Mouse (Mus musculus) hindbrain, embryonic 11.5 days (tissue): ENCODE results near the gene Fkbp15. TPM values are rescaled to one million over a fixed set of nuclear protein-coding genes. Genes with fewer than 3 reads are reported as not detected.

Source experiments
- ATAC-seq: fragments of 200-750 bp; cut with Nextera tagmentation; 2 replicates; pipeline ENCODE4 v1.8.0; 2017; ENCODE audit warnings: mild to moderate bottlenecking, moderate TSS enrichment, moderate library complexity; ENCODE audit not compliant: low FRiP score
- DNase-seq: peaks from one replicate; pipeline ENCODE4 v3.0.0-alpha.2; 2015; ENCODE audit warnings: low spot score
- H3K27ac ChIP-seq: fragments of 300-500 bp; sonication (generic); 2 replicates; pipeline ENCODE4 v1.5.1; 2014; ENCODE audit warnings: mild to moderate bottlenecking, low read depth, low read length
- H3K27me3 ChIP-seq: fragments of 300-500 bp; sonication (generic); 2 replicates; pipeline ENCODE4 v1.6.1; 2014; ENCODE audit warnings: mild to moderate bottlenecking, low read length, moderate library complexity, mixed read lengths; ENCODE audit not compliant: control insufficient read depth, insufficient read depth
- H3K36me3 ChIP-seq: fragments of 300-500 bp; sonication (generic); 2 replicates; pipeline ENCODE4 v1.6.1; 2014; ENCODE audit warnings: mild to moderate bottlenecking, low read length, moderate library complexity, mixed read lengths; ENCODE audit not compliant: control insufficient read depth, insufficient read depth
- H3K4me1 ChIP-seq: fragments of 300-500 bp; sonication (generic); replicated peaks from 2 replicates; pipeline ENCODE4 v1.6.1; 2014; ENCODE audit warnings: low read length, mixed read lengths; ENCODE audit not compliant: control insufficient read depth, insufficient read depth
- H3K4me2 ChIP-seq: fragments of 300-500 bp; sonication (generic); replicated peaks from 2 replicates; pipeline ENCODE4 v1.6.1; 2014; ENCODE audit warnings: mild to moderate bottlenecking, low read depth, low read length
- H3K4me3 ChIP-seq: fragments of 300-500 bp; sonication (generic); 2 replicates; pipeline ENCODE4 v1.5.1; 2014; ENCODE audit warnings: low read depth, low read length
- H3K9ac ChIP-seq: fragments of 300-500 bp; sonication (generic); 2 replicates; pipeline ENCODE4 v1.6.1; 2014; ENCODE audit warnings: low read depth, low read length
- H3K9me3 ChIP-seq: fragments of 300-500 bp; sonication (generic); 2 replicates; pipeline ENCODE4 v1.6.1; 2016; ENCODE audit warnings: low read length; ENCODE audit not compliant: control insufficient read depth
- WGBS: fragments of 180-500 bp; shearing (Covaris S2); extraction: QIAGEN DNeasy Blood & Tissue Kit; methylation state at CpG from one replicate; pipeline ENCODE4 v1.1.7; 2014; 5-methylcytosine and 5-hydroxymethylcytosine counted together
- polyA plus RNA-seq: library from polyadenylated mRNA; unstranded; fragments of >200 nt; fragmentation: Nextera tagmentation; extraction: Ambion mirVana; gene quantifications from 2 replicates; pipeline ENCODE4 v1.2.1, GENCODE M21; 2014

Fkbp15 gene
- polyA plus RNA-seq, 1 experiment from 2014 or later: 21.2 TPM

- no peaks in the 10 kb centered on the region for H3K4me1 ChIP-seq
- WGBS: 88% methylated on average over 2 of the region's 2 CpGs
- H3K9ac ChIP-seq: no peak overlapping the region
- H3K27ac ChIP-seq: no peak overlapping the region
- ATAC-seq (no peak), DNase-seq (no peak)
- no peaks in the 10 kb centered on the region for H3K9me3 ChIP-seq
- no peaks in the 10 kb centered on the region for H3K27me3 ChIP-seq
- no peak overlapping the region for H3K4me2 ChIP-seq
- H3K36me3 ChIP-seq: no peaks in the 10 kb centered on the region
- H3K4me3 ChIP-seq: no peak overlapping the region
Observed at GRCm38 (mm10) chr4:62362437-62362836, 2.1 kb upstream of the Fkbp15 start.

- Histone ChIP-seq H3K9ac (no peak overlapping the region), H3K4me2 (peak overlapping the region; percentile 66; the same call in 1 of the 2 replicates), H3K4me1 (no peaks in the 10 kb centered on the region), H3K4me3 (peak overlapping the region; percentile 68; the same call in 1 of the 2 replicates), H3K36me3 (no peaks in the 10 kb centered on the region), H3K27ac (no peak overlapping the region), H3K9me3 (no peaks in the 10 kb centered on the region), H3K27me3 (no peaks in the 10 kb centered on the region)
- ATAC-seq (no peak), DNase-seq (no peak)
- WGBS: 97% methylated on average over 1 of the region's 1 CpGs
Observed at GRCm38 (mm10) chr4:62361997-62362396, 1.6 kb upstream of the Fkbp15 start.

GRCm38 (mm10) chr4:62361571-62361970 lies 1.2 kb upstream of the Fkbp15 start:
- Histone ChIP-seq H3K9ac (peak overlapping the region; percentile 69; the same call in 1 of the 2 replicates), H3K36me3 (no peaks in the 10 kb centered on the region), H3K4me3 (peak overlapping the region; percentile 68), H3K4me2 (peak overlapping the region; percentile 66), H3K27me3 (no peaks in the 10 kb centered on the region), H3K27ac (no peak overlapping the region), H3K9me3 (no peaks in the 10 kb centered on the region), H3K4me1 (no peaks in the 10 kb centered on the region)
- 53% methylated on average over 6 of the region's 6 CpGs for WGBS
- ATAC-seq (no peak), DNase-seq (no peak)

- Histone ChIP-seq H3K27ac (peak overlapping the region; percentile 27; the same call in 1 of the 2 replicates), H3K9me3 (no peaks in the 10 kb centered on the region), H3K36me3 (no peaks in the 10 kb centered on the region), H3K4me3 (peak overlapping the region; percentile 68), H3K4me2 (peak overlapping the region; percentile 66), H3K4me1 (no peaks in the 10 kb centered on the region), H3K27me3 (no peaks in the 10 kb centered on the region), H3K9ac (peak overlapping the region; percentile 69)
- DNase-seq (no peak), ATAC-seq (peak; percentile 28)
- under 1% methylated on average over 22 of the region's 22 CpGs for WGBS
Observed at GRCm38 (mm10) chr4:62360805-62361455, 582 bp upstream of the Fkbp15 start.

GRCm38 (mm10) chr4:62359256-62359775 lies 1.0 kb downstream of the Fkbp15 start:
- H3K27me3 ChIP-seq: no peaks in the 10 kb centered on the region
- no peaks in the 10 kb centered on the region for H3K4me1 ChIP-seq
- no peaks in the 10 kb centered on the region for H3K9me3 ChIP-seq
- H3K27ac ChIP-seq: no peak overlapping the region
- no peaks in the 10 kb centered on the region for H3K36me3 ChIP-seq
- H3K4me2 ChIP-seq: peak overlapping the region; percentile 76
- peak overlapping the region; percentile 68 for H3K4me3 ChIP-seq
- DNase-seq (no peak), ATAC-seq (no peak)
- peak overlapping the region; percentile 72 for H3K9ac ChIP-seq
- WGBS: 60% methylated on average over 7 of the region's 7 CpGs

GRCm38 (mm10) chr4:62357631-62358148 lies 2.7 kb downstream of the Fkbp15 start:
- ATAC-seq: no peak
- WGBS: 92% methylated on average over 1 of the region's 1 CpGs

GRCm38 (mm10) chr4:62349371-62349770 lies 11.0 kb downstream of the Fkbp15 start:
- ATAC-seq (no peak), DNase-seq (no peak)
- Histone ChIP-seq H3K27ac (no peak overlapping the region), H3K36me3 (no peaks in the 10 kb centered on the region), H3K27me3 (no peaks in the 10 kb centered on the region), H3K9ac (no peak overlapping the region), H3K4me2 (no peak overlapping the region), H3K9me3 (no peaks in the 10 kb centered on the region), H3K4me1 (no peaks in the 10 kb centered on the region), H3K4me3 (no peak overlapping the region)
- WGBS: 93% methylated on average over 2 of the region's 2 CpGs

More at GRCm38 (mm10) chr4:62357631-62358148, 2.7 kb downstream of the Fkbp15 start:
- no peaks in the 10 kb centered on the region for H3K27me3 ChIP-seq
- no peaks in the 10 kb centered on the region for H3K9me3 ChIP-seq
- no peak overlapping the region for H3K27ac ChIP-seq
- H3K4me3 ChIP-seq: no peak overlapping the region
- no peak overlapping the region for H3K9ac ChIP-seq
- H3K4me1 ChIP-seq: no peaks in the 10 kb centered on the region
- no peak for DNase-seq
- H3K36me3 ChIP-seq: no peaks in the 10 kb centered on the region
- no peak overlapping the region for H3K4me2 ChIP-seq

- Histone ChIP-seq H3K27ac (no peak overlapping the region), H3K9me3 (no peaks in the 10 kb centered on the region), H3K4me1 (no peaks in the 10 kb centered on the region), H3K27me3 (no peaks in the 10 kb centered on the region), H3K36me3 (no peaks in the 10 kb centered on the region), H3K4me2 (no peak overlapping the region), H3K9ac (no peak overlapping the region), H3K4me3 (no peak overlapping the region)
- no peak for DNase-seq
- 82% methylated on average over 2 of the region's 2 CpGs for WGBS
- no peak for ATAC-seq
Observed at GRCm38 (mm10) chr4:62348329-62348705, 12.0 kb downstream of the Fkbp15 start.
